Mouse (Mus musculus) heart, adult 11 months (tissue): Measurements from ENCODE around the gene Ddi2.
A peak's percentile ranks its signal among the peaks of the same experiment; 100 is the strongest.

Source experiments
- DNase-seq: peaks from one replicate; pipeline ENCODE4 v3.0.0; 2022

Ddi2 gene

GRCm38 (mm10) chr4:141651286-141651685, 71.9 kb downstream of the Ddi2 start:
- DNase-seq = peak; percentile 96

GRCm38 (mm10) chr4:141649244-141649643, 74.0 kb downstream of the Ddi2 start:
- DNase-seq = no peak

- peak; percentile 98 for DNase-seq
Observed at GRCm38 (mm10) chr4:141648262-141648661, 75.0 kb downstream of the Ddi2 start.

- DNase-seq = no peak
Observed at GRCm38 (mm10) chr4:141647187-141647586, 76.0 kb downstream of the Ddi2 start.

GRCm38 (mm10) chr4:141645988-141646387, 77.2 kb downstream of the Ddi2 start:
- no peak for DNase-seq

- DNase-seq = peak; percentile 99
Observed at GRCm38 (mm10) chr4:141643118-141643855, 79.9 kb downstream of the Ddi2 start.

- peak; percentile 93 for DNase-seq
Observed at GRCm38 (mm10) chr4:141641961-141642811, 81.0 kb downstream of the Ddi2 start.

- DNase-seq = peak; percentile 98
Observed at GRCm38 (mm10) chr4:141641353-141641771, 81.9 kb downstream of the Ddi2 start.

- no peak for DNase-seq
Observed at GRCm38 (mm10) chr4:141639474-141639873, 83.7 kb downstream of the Ddi2 start.

GRCm38 (mm10) chr4:141636693-141637092, 86.5 kb downstream of the Ddi2 start:
- peak; percentile 98 for DNase-seq

GRCm38 (mm10) chr4:141635991-141636390, 87.2 kb downstream of the Ddi2 start:
- peak; percentile 88 for DNase-seq

- DNase-seq = peak; percentile 88
Observed at GRCm38 (mm10) chr4:141632111-141632873, 90.9 kb downstream of the Ddi2 start.

- DNase-seq = peak; percentile 92
Observed at GRCm38 (mm10) chr4:141631250-141631649, 92.0 kb downstream of the Ddi2 start.

GRCm38 (mm10) chr4:141630021-141630420, 93.2 kb downstream of the Ddi2 start:
- peak; percentile 90 for DNase-seq

GRCm38 (mm10) chr4:141628661-141629060, 94.6 kb downstream of the Ddi2 start:
- peak; percentile 92 for DNase-seq
